Mouse (Mus musculus) limb, embryonic 15.5 days (tissue): ENCODE results near the gene Gm4064. TPM values are rescaled to one million over a fixed set of nuclear protein-coding genes. Genes with fewer than 3 reads are reported as not detected.
"Not testable (repeated sequence)": the region's sequence is repeated elsewhere in the genome, so short reads cannot be mapped to it uniquely, and the experiment has no call there.

Experiments
- ATAC-seq: fragments of 200-750 bp; cut with Nextera tagmentation; 2 replicates; pipeline ENCODE4 v1.8.0; 2017; ENCODE audit warnings: low read depth, moderate TSS enrichment; ENCODE audit not compliant: insufficient number of reproducible peaks, low FRiP score, low TSS enrichment
- H3K27ac ChIP-seq: fragments of 300-500 bp; sonication (generic); 2 replicates; pipeline ENCODE4 v1.5.1; 2015; ENCODE audit warnings: moderate library complexity, mild to moderate bottlenecking, inconsistent platforms
- H3K27me3 ChIP-seq: fragments of 300-500 bp; sonication (generic); 2 replicates; pipeline ENCODE4 v1.6.1; 2015; ENCODE audit warnings: inconsistent platforms
- H3K36me3 ChIP-seq: fragments of 300-500 bp; sonication (generic); 2 replicates; pipeline ENCODE4 v1.6.1; 2015; ENCODE audit warnings: inconsistent platforms
- H3K4me1 ChIP-seq: fragments of 300-500 bp; sonication (generic); 2 replicates; pipeline ENCODE4 v1.6.1; 2015; ENCODE audit warnings: inconsistent platforms
- H3K4me2 ChIP-seq: fragments of 300-500 bp; sonication (generic); 2 replicates; pipeline ENCODE4 v1.6.1; 2015; ENCODE audit warnings: mild to moderate bottlenecking, inconsistent platforms
- H3K4me3 ChIP-seq: fragments of 300-500 bp; sonication (generic); 2 replicates; pipeline ENCODE4 v1.5.1; 2015; ENCODE audit warnings: mild to moderate bottlenecking, inconsistent platforms
- H3K9ac ChIP-seq: fragments of 300-500 bp; sonication (generic); 2 replicates; pipeline ENCODE4 v1.6.1; 2015; ENCODE audit warnings: inconsistent platforms
- H3K9me3 ChIP-seq: fragments of 300-500 bp; sonication (generic); 2 replicates; pipeline ENCODE4 v1.6.1; 2016; ENCODE audit warnings: inconsistent platforms
- WGBS: fragments of 180-500 bp; shearing (Covaris S2); methylation state at CpG from one replicate; pipeline ENCODE4 v1.1.7; 2015; 5-methylcytosine and 5-hydroxymethylcytosine counted together
- polyA plus RNA-seq: library from polyadenylated mRNA; unstranded; fragments of >200 nt; fragmentation: Nextera tagmentation; extraction: Ambion mirVana; gene quantifications from 2 replicates; pipeline ENCODE4 v1.2.1, GENCODE M21; 2015

Gm4064 gene
- not detected in 2 replicates for polyA plus RNA-seq

- not testable (repeated sequence) for H3K4me1 ChIP-seq, H3K27me3 ChIP-seq, H3K36me3 ChIP-seq, H3K4me3 ChIP-seq, H3K9me3 ChIP-seq, ATAC-seq, H3K27ac ChIP-seq, H3K9ac ChIP-seq, H3K4me2 ChIP-seq
- WGBS, result no CpG with 5 or more reads among the region's 8 CpGs
These were observed at the start of gene Gm4064 for GRCm38 (mm10) chrY:2796105-2796504. Gm4064 (minus strand) TSS chrY:2796205.

- H3K4me2 ChIP-seq, H3K9ac ChIP-seq, H3K36me3 ChIP-seq, ATAC-seq, H3K9me3 ChIP-seq, H3K27ac ChIP-seq, H3K4me3 ChIP-seq, H3K4me1 ChIP-seq, H3K27me3 ChIP-seq: not testable (repeated sequence)
- WGBS, result no CpG with 5 or more reads among the region's 9 CpGs
These were observed 34.4 kb upstream of the Gm4064 start, which contains the start of the genes Rbmy and Gm10256 for GRCm38 (mm10) chrY:2830380-2830779. Rbmy (plus strand) TSS chrY:2830680. Gm10256 (plus strand) TSS chrY:2830699.

Other genes with a start within 250 kb of the Gm4064 start
- gene H2al2c, start 197.1 kb downstream of the Gm4064 start, polyA plus RNA-seq, result not detected in 2 replicates
- gene Sry, start 132.5 kb downstream of the Gm4064 start, polyA plus RNA-seq, result not detected in 2 replicates
- gene H2al2b, start 75.5 kb downstream of the Gm4064 start, polyA plus RNA-seq, result not detected in 2 replicates
- gene Rbmy, start 34.5 kb upstream of the Gm4064 start, polyA plus RNA-seq, result not detected in 2 replicates
- not detected in 2 replicates for gene Gm10256, start 34.5 kb upstream of the Gm4064 start, polyA plus RNA-seq
- not detected in 2 replicates for gene Gm10352, start 104.8 kb upstream of the Gm4064 start, polyA plus RNA-seq
- not detected in 2 replicates for gene Gm29289, start 136.4 kb upstream of the Gm4064 start, polyA plus RNA-seq